Mouse (Mus musculus): ENCODE measurements around the gene Fdxacb1. TPM values are rescaled to one million over a fixed set of nuclear protein-coding genes. Genes with fewer than 3 reads are reported as not detected.

Fdxacb1 gene
- polyA plus RNA-seq, 1 experiment from 2014 or later: 14.0 TPM

DNA sequence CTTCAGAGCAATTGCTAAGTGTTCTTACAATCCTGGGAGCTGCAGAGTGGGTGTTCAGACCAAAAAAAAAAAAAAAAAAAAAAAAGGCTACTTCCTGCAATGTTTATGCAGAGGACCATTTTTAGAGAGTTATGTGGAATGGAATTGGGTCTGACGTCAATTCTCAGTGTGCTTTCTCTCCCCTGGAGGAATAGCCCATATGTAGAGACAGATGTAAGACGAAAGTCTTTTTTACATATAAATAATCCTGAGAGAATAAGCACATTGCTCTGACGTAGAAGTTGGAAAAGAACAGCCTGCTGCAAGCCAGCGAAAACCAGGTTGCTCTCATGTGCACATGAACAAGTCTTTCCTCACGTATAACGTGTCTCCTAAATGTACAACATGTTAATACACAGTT lies 51.7 kb downstream of the Fdxacb1 start:
- Histone ChIP-seq H3K36me3 (peaks cover 77% of the 10 kb centered on the region), H3K9me3 (replicated peaks) (no peaks in the 10 kb centered on the region), H3K27ac (no peak overlapping the region), H3K27me3 (ENCODE audit: low read depth, poor library complexity, severe bottlenecking) (no peaks in the 10 kb centered on the region), H3K4me1 (no peaks in the 10 kb centered on the region), H3K4me3 (no peak overlapping the region)
- 93% methylated on average over 6 of the region's 6 CpGs for WGBS
- DNase-seq (ENCODE audit: low spot score): no peak

DNA sequence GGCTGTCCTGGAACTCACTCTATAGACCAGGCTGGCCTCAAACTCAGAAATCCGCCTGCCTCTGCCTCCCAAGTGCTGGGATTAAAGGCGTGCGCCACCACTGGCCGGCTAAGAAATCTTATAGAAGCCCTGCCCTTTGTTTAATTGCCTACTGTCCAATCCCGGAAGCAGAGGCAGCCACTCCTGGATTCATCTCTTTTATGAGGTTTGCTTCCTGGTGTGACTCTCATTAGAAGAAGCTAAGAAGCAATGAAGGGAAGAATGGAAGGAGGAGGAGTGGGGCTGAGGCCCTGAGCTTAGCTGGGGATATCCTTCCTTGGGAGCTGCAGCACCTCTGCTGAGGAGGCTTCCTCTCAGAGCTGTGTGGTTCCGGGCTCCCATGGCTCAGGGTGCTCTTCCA lies 53.6 kb downstream of the Fdxacb1 start:
- WGBS: 95% methylated on average over 6 of the region's 6 CpGs
- peaks cover 63% of the 10 kb centered on the region for H3K36me3 ChIP-seq
- no peaks in the 10 kb centered on the region for H3K4me1 ChIP-seq
- no peaks in the 10 kb centered on the region for H3K9me3 ChIP-seq (replicated peaks)
- no peak overlapping the region for H3K27ac ChIP-seq
- DNase-seq (ENCODE audit: low spot score): no peak
- no peak overlapping the region for H3K4me3 ChIP-seq
- H3K27me3 ChIP-seq (ENCODE audit: low read depth, poor library complexity, severe bottlenecking): no peaks in the 10 kb centered on the region

DNA sequence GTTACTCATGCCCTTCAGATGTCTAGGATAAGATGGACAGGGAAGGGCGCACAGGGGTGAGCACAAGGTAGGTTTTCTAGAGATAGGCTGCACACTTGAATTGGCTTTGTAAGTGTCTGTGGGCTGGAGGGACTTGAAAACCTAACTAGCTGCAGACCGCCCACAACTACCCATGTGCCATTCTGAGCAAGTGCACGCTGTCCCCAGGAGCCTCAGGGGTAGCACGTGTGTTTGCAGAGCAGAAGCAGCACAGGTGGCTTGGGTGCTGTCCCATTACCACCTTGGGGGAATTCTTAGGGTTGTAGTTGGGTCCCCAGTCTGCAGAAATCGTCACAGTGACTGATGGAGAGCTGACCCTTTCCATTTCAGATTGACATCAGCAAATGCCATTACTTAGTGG lies 54.2 kb downstream of the Fdxacb1 start:
- Histone ChIP-seq H3K4me3 (no peak overlapping the region), H3K27me3 (ENCODE audit: low read depth, poor library complexity, severe bottlenecking) (no peaks in the 10 kb centered on the region), H3K4me1 (no peaks in the 10 kb centered on the region), H3K9me3 (replicated peaks) (no peaks in the 10 kb centered on the region), H3K36me3 (peaks cover 58% of the 10 kb centered on the region), H3K27ac (no peak overlapping the region)
- WGBS: 93% methylated on average over 5 of the region's 5 CpGs
- DNase-seq (ENCODE audit: low spot score): no peak

Other genes starting within 250 kb of the Fdxacb1 start
- 53.4 and 59.2 TPM in 2 replicates for gene Pts, start 239.5 kb upstream of the Fdxacb1 start, polyA plus RNA-seq (2016; fragmentation: Nextera tagmentation; extraction: Ambion mirVana)
- 0.50 TPM in 1 of 2 replicates, not detected in the other for gene Il18, start 213.4 kb upstream of the Fdxacb1 start, polyA plus RNA-seq (2016; fragmentation: Nextera tagmentation; extraction: Ambion mirVana)
- 0.06 TPM in 1 of 2 replicates, not detected in the other for gene Bco2, start 213.1 kb upstream of the Fdxacb1 start, polyA plus RNA-seq (2016; fragmentation: Nextera tagmentation; extraction: Ambion mirVana)
- not detected in 2 replicates for gene Tex12, start 206.9 kb upstream of the Fdxacb1 start, polyA plus RNA-seq (2016; fragmentation: Nextera tagmentation; extraction: Ambion mirVana)
- 337 and 352 TPM in 2 replicates for gene Sdhd, start 164.4 kb upstream of the Fdxacb1 start, polyA plus RNA-seq (2016; fragmentation: Nextera tagmentation; extraction: Ambion mirVana)
- gene Timm8b, start 164.3 kb upstream of the Fdxacb1 start, polyA plus RNA-seq (2016; fragmentation: Nextera tagmentation; extraction: Ambion mirVana): 297 and 307 TPM in 2 replicates
- 5.1 and 5.4 TPM in 2 replicates for gene Pih1d2, start 150.9 kb upstream of the Fdxacb1 start, polyA plus RNA-seq (2016; fragmentation: Nextera tagmentation; extraction: Ambion mirVana)
- gene Nkapd1, start 150.8 kb upstream of the Fdxacb1 start, polyA plus RNA-seq (2016; fragmentation: Nextera tagmentation; extraction: Ambion mirVana): 20.4 and 21.3 TPM in 2 replicates
- gene Dlat, start 108.5 kb upstream of the Fdxacb1 start, polyA plus RNA-seq (2016; fragmentation: Nextera tagmentation; extraction: Ambion mirVana): 61.7 and 62.1 TPM in 2 replicates
- 33.8 and 36.8 TPM in 2 replicates for gene Dixdc1, start 28.7 kb upstream of the Fdxacb1 start, polyA plus RNA-seq (2016; fragmentation: Nextera tagmentation; extraction: Ambion mirVana)
- 2.6 and 2.8 TPM in 2 replicates for gene 2310030G06Rik, start 21.7 kb upstream of the Fdxacb1 start, polyA plus RNA-seq (2016; fragmentation: Nextera tagmentation; extraction: Ambion mirVana)
- 2.4 and 3.1 TPM in 2 replicates for gene Cryab, start 16.9 kb upstream of the Fdxacb1 start, polyA plus RNA-seq (2016; fragmentation: Nextera tagmentation; extraction: Ambion mirVana)
- gene Hspb2, start 15.9 kb upstream of the Fdxacb1 start, polyA plus RNA-seq (2016; fragmentation: Nextera tagmentation; extraction: Ambion mirVana): not detected in 2 replicates
- 42.2 and 43.0 TPM in 2 replicates for gene Alg9, start 6.8 kb downstream of the Fdxacb1 start, polyA plus RNA-seq (2016; fragmentation: Nextera tagmentation; extraction: Ambion mirVana)
- 19.7 and 25.8 TPM in 2 replicates for gene 1110032A03Rik, start 7.3 kb downstream of the Fdxacb1 start, polyA plus RNA-seq (2016; fragmentation: Nextera tagmentation; extraction: Ambion mirVana)
- 159 and 177 TPM in 2 replicates for gene Ppp2r1b, start 77.1 kb downstream of the Fdxacb1 start, polyA plus RNA-seq (2016; fragmentation: Nextera tagmentation; extraction: Ambion mirVana)
- gene Sik2, start 240.8 kb downstream of the Fdxacb1 start, polyA plus RNA-seq (2016; fragmentation: Nextera tagmentation; extraction: Ambion mirVana): 13.2 and 16.7 TPM in 2 replicates